Mouse (Mus musculus) hindbrain, embryonic 14.5 days (tissue): ENCODE data around the gene Prr18. TPM values are rescaled to one million over a fixed set of nuclear protein-coding genes. Genes with fewer than 3 reads are reported as not detected.
"Not testable (repeated sequence)": the region's sequence is repeated elsewhere in the genome, so short reads cannot be mapped to it uniquely, and the experiment has no call there.

Source experiments
- ATAC-seq: fragments of 200-750 bp; cut with Nextera tagmentation; 2 replicates; pipeline ENCODE4 v1.8.0; 2017; ENCODE audit warnings: moderate number of reproducible peaks, mild to moderate bottlenecking, moderate TSS enrichment, moderate library complexity; ENCODE audit not compliant: low FRiP score
- DNase-seq: peaks from one replicate; pipeline ENCODE4 v3.0.0-alpha.2; 2015; ENCODE audit warnings: low spot score
- H3K27ac ChIP-seq: fragments of 300-500 bp; sonication (generic); 2 replicates; pipeline ENCODE4 v1.5.1; 2014; ENCODE audit warnings: mild to moderate bottlenecking, moderate library complexity
- H3K27me3 ChIP-seq: fragments of 300-500 bp; sonication (generic); 2 replicates; pipeline ENCODE4 v1.6.1; 2014; ENCODE audit warnings: mild to moderate bottlenecking, low read length, mixed read lengths; ENCODE audit not compliant: control insufficient read depth, insufficient read depth
- H3K36me3 ChIP-seq: fragments of 300-500 bp; sonication (generic); replicated peaks from 2 replicates; pipeline ENCODE4 v1.6.1; 2014; ENCODE audit not compliant: control insufficient read depth, insufficient read depth
- H3K4me1 ChIP-seq: fragments of 300-500 bp; sonication (generic); replicated peaks from 2 replicates; pipeline ENCODE4 v1.6.1; 2014; ENCODE audit warnings: antibody characterized with exemption, low read length, mixed read lengths; ENCODE audit not compliant: control insufficient read depth, insufficient read depth
- H3K4me2 ChIP-seq: fragments of 300-500 bp; sonication (generic); replicated peaks from 2 replicates; pipeline ENCODE4 v1.6.1; 2014; ENCODE audit warnings: mild to moderate bottlenecking, moderate library complexity
- H3K4me3 ChIP-seq: fragments of 300-500 bp; sonication (generic); replicated peaks from 2 replicates; pipeline ENCODE4 v1.5.1; 2014; ENCODE audit warnings: mild to moderate bottlenecking, low read length
- H3K9ac ChIP-seq: fragments of 300-500 bp; sonication (generic); 2 replicates; pipeline ENCODE4 v1.6.1; 2014
- H3K9me3 ChIP-seq: fragments of 300-500 bp; sonication (generic); 2 replicates; pipeline ENCODE4 v1.6.1; 2016; ENCODE audit warnings: low read length; ENCODE audit not compliant: control insufficient read depth
- WGBS: fragments of 180-500 bp; shearing (Covaris S2); extraction: QIAGEN DNeasy Blood & Tissue Kit; methylation state at CpG from one replicate; pipeline ENCODE4 v1.1.7; 2014; 5-methylcytosine and 5-hydroxymethylcytosine counted together
- polyA plus RNA-seq: library from polyadenylated mRNA; unstranded; fragments of >200 nt; fragmentation: Nextera tagmentation; extraction: Ambion mirVana; gene quantifications from 2 replicates; pipeline ENCODE4 v1.2.1, GENCODE M21; 2014

Prr18 gene
- polyA plus RNA-seq: 20.9 and 22.7 TPM in 2 replicates

- WGBS: no CpG with 5 or more reads among the region's 5 CpGs
- H3K27ac ChIP-seq: not testable (repeated sequence)
Observed at GRCm38 (mm10) chr17:8337159-8337558, at the start of gene Prr18. Prr18 (plus strand) TSS chr17:8337459.

GRCm38 (mm10) chr17:8289993-8290679 lies 47.1 kb upstream of the Prr18 start:
- H3K36me3 ChIP-seq: peaks cover 7% of the 10 kb centered on the region
- no peak overlapping the region for H3K9ac ChIP-seq
- no peak for ATAC-seq
- no peak overlapping the region for H3K4me2 ChIP-seq
- peaks cover 7% of the 10 kb centered on the region for H3K4me1 ChIP-seq
- no peaks in the 10 kb centered on the region for H3K9me3 ChIP-seq
- H3K4me3 ChIP-seq: no peak overlapping the region
- DNase-seq: no peak
- 91% methylated on average over 3 of the region's 3 CpGs for WGBS
- H3K27me3 ChIP-seq: no peaks in the 10 kb centered on the region
- no peak overlapping the region for H3K27ac ChIP-seq

More at GRCm38 (mm10) chr17:8337159-8337558, at the start of gene Prr18:
- H3K36me3 ChIP-seq, ATAC-seq, H3K9ac ChIP-seq, DNase-seq, H3K4me2 ChIP-seq, H3K9me3 ChIP-seq, H3K4me3 ChIP-seq, H3K27me3 ChIP-seq: not testable (repeated sequence)
- H3K4me1 ChIP-seq: peaks cover 22% of the 10 kb centered on the region

GRCm38 (mm10) chr17:8290736-8291135 lies 46.5 kb upstream of the Prr18 start:
- H3K9ac ChIP-seq: no peak overlapping the region
- peaks cover 7% of the 10 kb centered on the region for H3K36me3 ChIP-seq
- no peak overlapping the region for H3K4me2 ChIP-seq
- ATAC-seq (no peak), DNase-seq (no peak)
- H3K27me3 ChIP-seq: no peaks in the 10 kb centered on the region
- H3K27ac ChIP-seq: no peak overlapping the region
- no peaks in the 10 kb centered on the region for H3K9me3 ChIP-seq
- H3K4me3 ChIP-seq: no peak overlapping the region
- peaks cover 1% of the 10 kb centered on the region; the same call in 1 of the 2 replicates for H3K4me1 ChIP-seq

GRCm38 (mm10) chr17:8295825-8296224 lies 41.4 kb upstream of the Prr18 start:
- Histone ChIP-seq H3K27ac (no peak overlapping the region), H3K36me3 (peaks cover 30% of the 10 kb centered on the region), H3K4me3 (no peak overlapping the region), H3K4me2 (no peak overlapping the region), H3K4me1 (no peaks in the 10 kb centered on the region), H3K27me3 (no peaks in the 10 kb centered on the region), H3K9ac (no peak overlapping the region), H3K9me3 (no peaks in the 10 kb centered on the region)
- ATAC-seq: no peak
- no peak for DNase-seq

GRCm38 (mm10) chr17:8296313-8296844 lies 40.9 kb upstream of the Prr18 start:
- H3K27ac ChIP-seq: no peak overlapping the region
- no peak overlapping the region for H3K4me3 ChIP-seq
- H3K4me2 ChIP-seq: no peak overlapping the region
- no peaks in the 10 kb centered on the region for H3K9me3 ChIP-seq
- peaks cover 30% of the 10 kb centered on the region for H3K36me3 ChIP-seq
- DNase-seq: no peak
- H3K4me1 ChIP-seq: no peaks in the 10 kb centered on the region
- WGBS: 91% methylated on average over 9 of the region's 9 CpGs
- no peaks in the 10 kb centered on the region for H3K27me3 ChIP-seq
- no peak overlapping the region for H3K9ac ChIP-seq
- ATAC-seq: no peak

GRCm38 (mm10) chr17:8297746-8298145 lies 39.5 kb upstream of the Prr18 start:
- no peak for DNase-seq
- WGBS: 87% methylated on average over 5 of the region's 5 CpGs
- H3K27me3 ChIP-seq: no peaks in the 10 kb centered on the region

GRCm38 (mm10) chr17:8298281-8298680 lies 39.0 kb upstream of the Prr18 start:
- H3K36me3 ChIP-seq: peaks cover 26% of the 10 kb centered on the region
- ATAC-seq (no peak), DNase-seq (no peak)
- no peak overlapping the region for H3K9ac ChIP-seq
- H3K9me3 ChIP-seq: no peaks in the 10 kb centered on the region
- no peaks in the 10 kb centered on the region for H3K27me3 ChIP-seq
- WGBS: 86% methylated on average over 2 of the region's 2 CpGs
- no peak overlapping the region for H3K27ac ChIP-seq
- H3K4me2 ChIP-seq: no peak overlapping the region
- H3K4me3 ChIP-seq: no peak overlapping the region
- no peaks in the 10 kb centered on the region for H3K4me1 ChIP-seq

More at GRCm38 (mm10) chr17:8297746-8298145, 39.5 kb upstream of the Prr18 start:
- Histone ChIP-seq H3K4me1 (no peaks in the 10 kb centered on the region), H3K4me3 (no peak overlapping the region), H3K4me2 (no peak overlapping the region), H3K36me3 (peaks cover 30% of the 10 kb centered on the region), H3K9me3 (no peaks in the 10 kb centered on the region), H3K27ac (no peak overlapping the region), H3K9ac (no peak overlapping the region)
- no peak for ATAC-seq

- ATAC-seq (no peak), DNase-seq (no peak)
- no peaks in the 10 kb centered on the region for H3K4me1 ChIP-seq
- H3K4me3 ChIP-seq: no peak overlapping the region
- no peaks in the 10 kb centered on the region for H3K9me3 ChIP-seq
- H3K9ac ChIP-seq: no peak overlapping the region
- no peak overlapping the region for H3K4me2 ChIP-seq
- no peaks in the 10 kb centered on the region for H3K27me3 ChIP-seq
- H3K36me3 ChIP-seq: peaks cover 23% of the 10 kb centered on the region
- H3K27ac ChIP-seq: no peak overlapping the region
Observed at GRCm38 (mm10) chr17:8299524-8299923, 37.7 kb upstream of the Prr18 start.

- no peaks in the 10 kb centered on the region for H3K4me1 ChIP-seq
- no peaks in the 10 kb centered on the region for H3K9me3 ChIP-seq
- no peak overlapping the region for H3K27ac ChIP-seq
- WGBS: 86% methylated on average over 4 of the region's 4 CpGs
- no peaks in the 10 kb centered on the region for H3K27me3 ChIP-seq
- no peak overlapping the region for H3K4me3 ChIP-seq
- no peak overlapping the region for H3K4me2 ChIP-seq
- no peak for DNase-seq
- peaks cover 19% of the 10 kb centered on the region for H3K36me3 ChIP-seq
- no peak for ATAC-seq
- H3K9ac ChIP-seq: no peak overlapping the region
Observed at GRCm38 (mm10) chr17:8301515-8301914, 35.7 kb upstream of the Prr18 start.
